Mouse (Mus musculus): ENCODE data around the gene Crygc. TPM values are rescaled to one million over a fixed set of nuclear protein-coding genes. Genes with fewer than 3 reads are reported as not detected.
"Not testable (repeated sequence)": the region's sequence is repeated elsewhere in the genome, so short reads cannot be mapped to it uniquely, and the experiment has no call there.

Crygc gene
- polyA plus RNA-seq, 1 experiment from 2014 or later: not detected

- ATAC-seq: no peak
- Histone ChIP-seq H3K27me3 (replicated peaks; ENCODE audit: control insufficient read depth, insufficient read depth, low read length) (no peaks in the 10 kb centered on the region), H3K4me2 (ENCODE audit: low read length) (no peak overlapping the region), H3K9me3 (replicated peaks; ENCODE audit: control insufficient read depth, low read length) (no peaks in the 10 kb centered on the region), H3K27ac (ENCODE audit: low read depth, low read length) (no peak overlapping the region), H3K9ac (ENCODE audit: low read length) (no peak overlapping the region), H3K4me1 (ENCODE audit: control insufficient read depth, insufficient read depth, low read length) (no peaks in the 10 kb centered on the region), H3K4me3 (ENCODE audit: low read depth, low read length) (no peak overlapping the region), H3K36me3 (ENCODE audit: control insufficient read depth, insufficient read depth, low read length) (no peaks in the 10 kb centered on the region)
- DNase-seq (ENCODE audit: low spot score): no peak
Measured at GRCm38 (mm10) chr1:65067842-65068241, 5.6 kb downstream of the Crygc start.

GRCm38 (mm10) chr1:65064201-65064600 lies 9.3 kb downstream of the Crygc start:
- Histone ChIP-seq H3K4me3 (ENCODE audit: low read depth, low read length) (no peak overlapping the region), H3K4me1 (ENCODE audit: control insufficient read depth, insufficient read depth, low read length) (no peaks in the 10 kb centered on the region), H3K27me3 (replicated peaks; ENCODE audit: control insufficient read depth, insufficient read depth, low read length) (no peaks in the 10 kb centered on the region), H3K9ac (ENCODE audit: low read length) (no peak overlapping the region), H3K27ac (ENCODE audit: low read depth, low read length) (no peak overlapping the region), H3K36me3 (ENCODE audit: control insufficient read depth, insufficient read depth, low read length) (no peaks in the 10 kb centered on the region), H3K4me2 (ENCODE audit: low read length) (no peak overlapping the region), H3K9me3 (replicated peaks; ENCODE audit: control insufficient read depth, low read length) (no peaks in the 10 kb centered on the region)
- ATAC-seq: no peak
- DNase-seq (ENCODE audit: low spot score): peak; percentile 11
- 79% methylated on average over 15 of the region's 15 CpGs for WGBS

GRCm38 (mm10) chr1:65063352-65063751 lies 10.1 kb downstream of the Crygc start, which contains the start of gene Crygd:
Crygd (minus strand) TSS chr1:65063452.
- Histone ChIP-seq H3K27ac (ENCODE audit: low read depth, low read length) (no peak within 1 kb of the TSS), H3K4me2 (ENCODE audit: low read length) (no peak within 1 kb of the TSS), H3K9ac (ENCODE audit: low read length) (no peak within 1 kb of the TSS), H3K36me3 (ENCODE audit: control insufficient read depth, insufficient read depth, low read length) (no peaks in the 10 kb centered on the region), H3K27me3 (replicated peaks; ENCODE audit: control insufficient read depth, insufficient read depth, low read length) (no peaks in the 10 kb centered on the region), H3K9me3 (replicated peaks; ENCODE audit: control insufficient read depth, low read length) (no peaks in the 10 kb centered on the region), H3K4me3 (ENCODE audit: low read depth, low read length) (no peak within 1 kb of the TSS), H3K4me1 (ENCODE audit: control insufficient read depth, insufficient read depth, low read length) (no peaks in the 10 kb centered on the region)
- ATAC-seq (no peak), DNase-seq (ENCODE audit: low spot score) (no peak)
- WGBS: 25% methylated on average over 8 of the region's 8 CpGs

- no peak overlapping the region for H3K9ac ChIP-seq (ENCODE audit: low read length)
- ATAC-seq (no peak), DNase-seq (ENCODE audit: low spot score) (no peak)
- WGBS: 30% methylated on average over 2 of the region's 2 CpGs
- no peak overlapping the region for H3K4me3 ChIP-seq (ENCODE audit: low read depth, low read length)
- H3K27ac ChIP-seq (ENCODE audit: low read depth, low read length): no peak overlapping the region
- no peaks in the 10 kb centered on the region for H3K27me3 ChIP-seq (replicated peaks; ENCODE audit: control insufficient read depth, insufficient read depth, low read length)
- no peaks in the 10 kb centered on the region for H3K9me3 ChIP-seq (replicated peaks; ENCODE audit: control insufficient read depth, low read length)
- H3K4me1 ChIP-seq (ENCODE audit: control insufficient read depth, insufficient read depth, low read length): no peaks in the 10 kb centered on the region
- H3K36me3 ChIP-seq (ENCODE audit: control insufficient read depth, insufficient read depth, low read length): no peaks in the 10 kb centered on the region
- H3K4me2 ChIP-seq (ENCODE audit: low read length): no peak overlapping the region
Measured at GRCm38 (mm10) chr1:65052140-65052539, 21.3 kb downstream of the Crygc start.

GRCm38 (mm10) chr1:65051696-65052095 lies 21.8 kb downstream of the Crygc start:
- no peak for ATAC-seq
- Histone ChIP-seq H3K27me3 (replicated peaks; ENCODE audit: control insufficient read depth, insufficient read depth, low read length) (no peaks in the 10 kb centered on the region), H3K4me3 (ENCODE audit: low read depth, low read length) (no peak overlapping the region), H3K4me2 (ENCODE audit: low read length) (no peak overlapping the region), H3K9me3 (replicated peaks; ENCODE audit: control insufficient read depth, low read length) (no peaks in the 10 kb centered on the region), H3K4me1 (ENCODE audit: control insufficient read depth, insufficient read depth, low read length) (no peaks in the 10 kb centered on the region), H3K36me3 (ENCODE audit: control insufficient read depth, insufficient read depth, low read length) (no peaks in the 10 kb centered on the region), H3K9ac (ENCODE audit: low read length) (no peak overlapping the region), H3K27ac (ENCODE audit: low read depth, low read length) (no peak overlapping the region)
- 56% methylated on average over 7 of the region's 7 CpGs for WGBS
- DNase-seq (ENCODE audit: low spot score): no peak

- not testable (repeated sequence) for H3K9ac ChIP-seq (ENCODE audit: low read length); DNase-seq (ENCODE audit: low spot score); H3K4me3 ChIP-seq (ENCODE audit: low read depth, low read length); H3K27ac ChIP-seq (ENCODE audit: low read depth, low read length); H3K36me3 ChIP-seq (ENCODE audit: control insufficient read depth, insufficient read depth, low read length); H3K4me1 ChIP-seq (ENCODE audit: control insufficient read depth, insufficient read depth, low read length); H3K4me2 ChIP-seq (ENCODE audit: low read length); H3K27me3 ChIP-seq (replicated peaks; ENCODE audit: control insufficient read depth, insufficient read depth, low read length); H3K9me3 ChIP-seq (replicated peaks; ENCODE audit: control insufficient read depth, low read length)
- ATAC-seq: peak; percentile 44; the same call in 1 of the 2 replicates
- WGBS: 17% methylated on average over 8 of the region's 12 CpGs
Measured at GRCm38 (mm10) chr1:65050952-65051351, 22.5 kb downstream of the Crygc start, which contains the start of gene Cryge. Cryge (minus strand) TSS chr1:65051149.

- H3K4me3 ChIP-seq (ENCODE audit: low read depth, low read length): no peak overlapping the region
- 52% methylated on average over 11 of the region's 12 CpGs for WGBS
- H3K9me3 ChIP-seq (replicated peaks; ENCODE audit: control insufficient read depth, low read length): no peaks in the 10 kb centered on the region
- H3K4me2 ChIP-seq (ENCODE audit: low read length): no peak overlapping the region
- H3K4me1 ChIP-seq (ENCODE audit: control insufficient read depth, insufficient read depth, low read length): no peaks in the 10 kb centered on the region
- H3K27ac ChIP-seq (ENCODE audit: low read depth, low read length): no peak overlapping the region
- H3K36me3 ChIP-seq (ENCODE audit: control insufficient read depth, insufficient read depth, low read length): no peaks in the 10 kb centered on the region
- ATAC-seq: no peak
- no peak overlapping the region for H3K9ac ChIP-seq (ENCODE audit: low read length)
- H3K27me3 ChIP-seq (replicated peaks; ENCODE audit: control insufficient read depth, insufficient read depth, low read length): no peaks in the 10 kb centered on the region
- DNase-seq (ENCODE audit: low spot score): peak; percentile 17
Measured at GRCm38 (mm10) chr1:65048781-65049180, 24.7 kb downstream of the Crygc start.

GRCm38 (mm10) chr1:65046401-65047109 lies 26.9 kb downstream of the Crygc start:
- Histone ChIP-seq H3K27me3 (replicated peaks; ENCODE audit: control insufficient read depth, insufficient read depth, low read length) (no peaks in the 10 kb centered on the region), H3K4me3 (ENCODE audit: low read depth, low read length) (no peak overlapping the region), H3K4me1 (ENCODE audit: control insufficient read depth, insufficient read depth, low read length) (no peaks in the 10 kb centered on the region), H3K9me3 (replicated peaks; ENCODE audit: control insufficient read depth, low read length) (no peaks in the 10 kb centered on the region), H3K9ac (ENCODE audit: low read length) (no peak overlapping the region), H3K27ac (ENCODE audit: low read depth, low read length) (no peak overlapping the region), H3K36me3 (ENCODE audit: control insufficient read depth, insufficient read depth, low read length) (no peaks in the 10 kb centered on the region), H3K4me2 (ENCODE audit: low read length) (no peak overlapping the region)
- 38% methylated on average over 8 of the region's 8 CpGs for WGBS
- 0 out of 2 replicates have a peak, but pooled peaks have one; percentile 40 for ATAC-seq
- peak; percentile 62 for DNase-seq (ENCODE audit: low spot score)

GRCm38 (mm10) chr1:65043433-65043832 lies 30.1 kb downstream of the Crygc start:
- DNase-seq (ENCODE audit: low spot score): no peak
- no peaks in the 10 kb centered on the region for H3K27me3 ChIP-seq (replicated peaks; ENCODE audit: control insufficient read depth, insufficient read depth, low read length)
- no peak overlapping the region for H3K4me3 ChIP-seq (ENCODE audit: low read depth, low read length)
- no peaks in the 10 kb centered on the region for H3K36me3 ChIP-seq (ENCODE audit: control insufficient read depth, insufficient read depth, low read length)
- no peaks in the 10 kb centered on the region for H3K4me1 ChIP-seq (ENCODE audit: control insufficient read depth, insufficient read depth, low read length)
- no peak overlapping the region for H3K27ac ChIP-seq (ENCODE audit: low read depth, low read length)
- 89% methylated on average over 2 of the region's 2 CpGs for WGBS
- no peaks in the 10 kb centered on the region for H3K9me3 ChIP-seq (replicated peaks; ENCODE audit: control insufficient read depth, low read length)
- no peak overlapping the region for H3K4me2 ChIP-seq (ENCODE audit: low read length)
- H3K9ac ChIP-seq (ENCODE audit: low read length): no peak overlapping the region
- ATAC-seq: no peak
